Mouse (Mus musculus) adrenal gland, adult 18-20 months (tissue): Measurements from ENCODE around the gene Lrrc8a. TPM values are rescaled to one million over a fixed set of nuclear protein-coding genes. Genes with fewer than 3 reads are reported as not detected.

Experiments used
- DNase-seq, 2 experiments: peaks; one replicate each; pipeline ENCODE4 v3.0.0; 2021 to 2022; ENCODE audit warnings: low spot score in 2 of 2
- total RNA-seq, 2 experiments: library from RNA; stranded (reverse); gene quantifications; 1 replicate in 1 of 2; 2 replicates in 1 of 2; pipeline ENCODE4 v1.2.3; 2021

Gene Lrrc8a
- total RNA-seq, 2 experiments from 2014 or later: 61.9 to 64.7 TPM

DNA sequence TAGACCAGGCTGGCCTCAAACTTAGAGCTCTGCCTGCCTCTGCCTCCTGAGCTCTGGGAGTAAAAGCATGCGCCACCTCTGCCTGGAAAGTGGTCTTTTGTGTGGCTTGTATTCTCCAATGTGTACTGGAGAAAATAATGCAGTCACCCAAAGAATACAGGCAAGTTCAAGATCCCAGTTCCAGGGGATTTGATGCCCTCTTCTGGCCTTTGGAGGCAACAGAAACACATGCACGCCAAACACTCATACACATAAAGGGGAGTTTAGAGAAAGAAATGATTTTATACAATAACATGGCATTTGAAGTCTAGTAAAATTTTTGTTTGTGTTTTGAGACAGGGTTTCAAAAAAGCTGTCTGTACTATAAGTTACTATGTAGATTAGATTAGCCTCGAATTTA is 62.0 kb downstream of the Lrrc8a start:
- no peak for DNase-seq

DNA sequence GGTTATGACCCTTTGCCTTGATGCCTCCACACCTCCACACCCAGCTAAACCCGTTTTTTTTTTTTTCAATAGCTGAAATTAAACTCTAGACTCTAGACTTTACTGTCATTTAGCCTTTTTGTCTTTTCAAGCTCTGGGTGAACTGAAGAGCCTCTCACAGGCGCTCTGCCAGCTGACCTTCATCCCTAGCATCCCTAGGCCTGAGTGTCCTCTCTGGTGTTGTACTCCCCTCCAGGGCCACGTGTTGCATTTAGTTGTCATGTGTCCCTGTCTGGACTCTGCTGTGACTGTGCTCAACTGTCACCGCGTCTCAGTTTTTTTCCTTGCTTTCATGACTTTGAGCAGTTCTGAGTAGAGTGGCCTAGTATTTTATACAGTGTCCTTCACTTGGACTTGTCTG is 62.5 kb downstream of the Lrrc8a start:
- no peak for DNase-seq

DNA sequence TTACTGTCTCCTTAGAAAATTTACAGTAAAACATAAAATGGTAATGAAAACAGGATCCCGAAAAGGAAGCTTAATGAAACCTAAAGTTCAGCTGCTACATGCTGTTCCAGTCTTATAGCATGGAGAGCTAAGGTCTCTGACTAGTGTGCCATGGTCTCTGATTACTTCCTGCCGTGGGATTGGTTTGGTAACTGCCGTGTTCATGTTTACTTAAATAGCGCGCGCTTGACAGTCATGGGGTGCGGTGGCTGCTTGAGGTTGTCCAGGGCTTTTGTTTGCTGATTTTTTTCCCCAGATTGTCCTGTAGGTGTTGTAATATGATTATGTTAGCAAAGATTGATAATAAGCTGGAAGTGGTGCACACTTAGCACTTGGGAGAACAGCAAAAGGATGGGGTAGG is 68.6 kb downstream of the Lrrc8a start:
- no peak for DNase-seq

DNA sequence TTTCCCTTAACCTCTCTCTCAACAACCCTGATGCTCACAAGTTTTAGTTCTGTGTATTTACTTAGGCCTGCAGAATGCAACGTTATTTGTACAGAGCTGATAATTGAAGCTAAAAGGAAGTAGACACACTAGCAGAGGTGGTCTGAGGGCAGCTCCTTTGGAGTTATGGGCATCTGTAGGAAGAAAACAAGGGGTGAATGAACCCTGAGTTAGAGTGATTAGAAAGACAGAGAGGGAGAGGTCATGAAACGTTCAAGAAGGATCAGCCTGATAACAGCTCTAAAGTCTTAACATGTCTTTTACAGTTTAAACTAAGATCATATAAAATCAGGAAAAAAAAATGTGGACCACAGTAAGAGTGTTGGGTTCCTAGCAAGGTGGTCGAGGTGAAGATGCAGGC is 71.8 kb downstream of the Lrrc8a start:
- no peak for DNase-seq

DNA sequence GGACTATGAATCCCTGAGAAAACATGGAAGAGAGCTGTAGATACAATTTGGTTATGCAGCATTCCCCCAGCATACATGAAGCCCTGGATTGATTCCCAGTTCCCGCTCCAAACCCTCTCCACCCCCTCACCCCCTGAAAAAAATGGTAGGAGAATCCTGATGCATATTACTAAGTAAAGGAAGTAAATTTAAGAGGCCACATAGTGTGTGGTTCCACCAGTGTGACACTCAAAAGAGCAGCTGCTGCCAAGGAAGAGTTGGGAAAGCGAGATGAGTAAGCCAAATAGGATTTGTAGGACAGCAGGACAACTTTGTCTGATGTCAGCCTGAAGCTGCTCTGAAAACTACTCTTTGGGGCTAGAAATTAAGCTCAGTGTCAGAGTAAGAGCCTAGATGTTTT is 74.0 kb downstream of the Lrrc8a start:
- no peak for DNase-seq

Other genes starting within 250 kb of the Lrrc8a start
- 10 to 100 TPM; 15.9 to 18.3 TPM for gene Wdr34, start 188.8 kb upstream of the Lrrc8a start, total RNA-seq
- gene Set, start 180.3 kb upstream of the Lrrc8a start, total RNA-seq: 100 to 1,000 TPM; 210 to 272 TPM
- gene Pkn3, start 160.0 kb upstream of the Lrrc8a start, total RNA-seq: 1 to 10 TPM; 5.6 to 6.2 TPM
- gene Zdhhc12, start 144.1 kb upstream of the Lrrc8a start, total RNA-seq: 10 to 100 TPM in 1 of 2 experiments, 1 to 10 TPM in 1; 9.7 to 15.6 TPM
- gene Zer1, start 113.1 kb upstream of the Lrrc8a start, total RNA-seq: 10 to 100 TPM; 31.6 to 40.4 TPM
- 10 to 100 TPM; 38.5 to 53.2 TPM for gene Tbc1d13, start 104.0 kb upstream of the Lrrc8a start, total RNA-seq
- 10 to 100 TPM; 34.0 to 40.6 TPM for gene Endog, start 66.2 kb upstream of the Lrrc8a start, total RNA-seq
- 10 to 100 TPM; 21.1 to 25.4 TPM for gene Spout1, start 59.3 kb upstream of the Lrrc8a start, total RNA-seq
- 10 to 100 TPM; 18.2 to 26.3 TPM for gene Kyat1, start 31.9 kb upstream of the Lrrc8a start, total RNA-seq
- gene Gm28035, start 2.9 kb downstream of the Lrrc8a start, total RNA-seq: 1 to 10 TPM; 1.4 to 2.3 TPM
- 10 to 100 TPM; 13.6 to 18.0 TPM for gene Phyhd1, start 28.5 kb downstream of the Lrrc8a start, total RNA-seq
- gene Gm28038, start 43.3 kb downstream of the Lrrc8a start, total RNA-seq: not detected
- gene Dolk, start 48.6 kb downstream of the Lrrc8a start, total RNA-seq: 10 to 100 TPM; 40.8 to 41.6 TPM
- gene Nup188, start 48.7 kb downstream of the Lrrc8a start, total RNA-seq: 10 to 100 TPM; 29.6 to 30.3 TPM
- 10 to 100 TPM; 88.6 to 92.1 TPM for gene Sh3glb2, start 121.6 kb downstream of the Lrrc8a start, total RNA-seq
- gene Miga2, start 126.5 kb downstream of the Lrrc8a start, total RNA-seq: 100 to 1,000 TPM in 1 of 2 experiments, 10 to 100 TPM in 1; 83.1 to 102 TPM
- 10 to 100 TPM; 13.2 to 15.2 TPM for gene Dolpp1, start 154.5 kb downstream of the Lrrc8a start, total RNA-seq
- gene Crat, start 178.1 kb downstream of the Lrrc8a start, total RNA-seq: 100 to 1,000 TPM; 175 to 243 TPM
- gene Ptpa, start 178.3 kb downstream of the Lrrc8a start, total RNA-seq: 100 to 1,000 TPM; 134 to 138 TPM
- gene Ier5l, start 236.5 kb downstream of the Lrrc8a start, total RNA-seq: 1 to 10 TPM; 3.1 to 5.1 TPM